Mouse (Mus musculus) 3134 (cell line): Measurements from ENCODE around the gene Shisa5.

Source experiments
- DNase-seq: peaks from one replicate; pipeline ENCODE4 v3.0.0-alpha.2; 2011; ENCODE audit warnings: low spot score; ENCODE audit not compliant: insufficient read length; ENCODE audit errors: extremely low read depth

Shisa5 gene

DNA sequence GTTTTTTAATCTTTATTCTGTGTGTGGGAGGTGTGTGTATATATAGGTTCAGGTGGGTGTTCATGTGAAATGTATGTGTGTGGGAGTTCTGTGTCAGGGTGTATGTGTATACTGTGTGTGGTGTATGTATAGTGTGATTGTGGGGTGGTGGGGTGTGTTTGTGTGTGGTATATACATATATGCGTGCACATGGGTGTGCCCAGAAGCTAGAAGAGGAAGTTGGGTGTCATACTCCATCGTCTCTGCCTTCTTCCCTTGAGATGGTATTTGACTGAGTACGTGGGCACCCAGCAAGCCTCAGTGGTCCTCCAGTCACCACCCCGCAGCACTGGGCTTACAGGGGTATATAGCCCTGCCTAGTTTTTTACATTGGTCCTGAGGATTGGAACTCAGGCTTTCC lies 16.9 kb upstream of the Shisa5 start:
- DNase-seq = no peak

DNA sequence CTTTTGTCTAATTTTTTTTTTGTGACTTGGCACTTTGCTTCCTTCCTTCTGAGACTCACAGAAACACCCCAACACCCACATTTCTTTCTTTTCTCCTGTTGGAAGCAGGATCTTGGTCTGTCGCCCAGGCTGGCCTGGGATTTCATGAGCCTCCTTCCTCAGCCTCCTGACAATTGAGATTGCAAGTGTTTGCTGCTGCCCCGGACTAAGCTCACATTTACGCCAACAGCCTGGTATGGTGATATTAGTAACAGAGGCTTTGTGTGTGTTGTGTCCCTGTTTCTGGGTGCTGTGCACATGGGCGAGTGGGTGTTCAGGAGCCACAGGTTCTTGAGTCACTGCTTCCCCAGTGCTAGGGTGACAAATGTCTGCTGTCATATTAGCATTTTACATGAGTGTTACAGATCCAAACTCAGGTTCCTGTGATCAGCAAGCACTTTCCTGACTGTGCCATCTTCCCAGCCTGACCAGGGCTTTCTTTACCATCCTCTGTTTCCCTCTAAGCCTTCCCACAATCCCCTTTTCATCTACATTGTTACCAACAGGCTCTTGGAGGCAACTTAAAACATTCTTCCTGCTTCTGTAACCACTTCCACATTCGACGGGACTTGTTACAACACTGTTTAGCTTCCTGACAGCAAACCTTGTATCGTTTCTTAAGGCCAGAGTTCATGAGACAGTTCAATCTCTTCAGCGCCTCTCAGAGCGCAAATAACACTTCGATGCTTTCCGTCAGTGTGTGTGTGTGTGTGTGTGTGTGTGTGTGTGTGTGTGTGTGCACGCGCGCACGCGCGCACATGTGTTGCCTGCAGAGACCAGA lies 15.3 kb upstream of the Shisa5 start:
- DNase-seq = no peak

DNA sequence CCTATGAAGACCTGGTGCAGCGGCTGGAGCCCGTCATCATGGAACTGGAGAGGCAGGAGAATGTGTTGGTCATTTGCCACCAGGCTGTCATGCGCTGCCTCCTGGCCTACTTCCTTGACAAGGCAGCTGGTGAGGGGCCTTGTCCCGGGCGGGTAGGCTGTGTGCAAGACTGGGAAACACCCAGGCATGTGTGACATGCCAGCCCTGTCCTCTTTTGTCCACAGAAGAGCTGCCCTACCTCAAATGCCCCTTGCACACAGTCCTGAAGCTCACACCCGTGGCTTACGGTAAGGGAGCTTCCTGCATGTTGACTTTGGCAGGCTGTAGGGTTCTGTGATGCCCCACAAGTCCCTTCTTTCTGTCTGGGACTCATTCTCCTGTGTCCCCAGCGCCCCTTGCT lies 10.8 kb upstream of the Shisa5 start:
- DNase-seq = no peak

DNA sequence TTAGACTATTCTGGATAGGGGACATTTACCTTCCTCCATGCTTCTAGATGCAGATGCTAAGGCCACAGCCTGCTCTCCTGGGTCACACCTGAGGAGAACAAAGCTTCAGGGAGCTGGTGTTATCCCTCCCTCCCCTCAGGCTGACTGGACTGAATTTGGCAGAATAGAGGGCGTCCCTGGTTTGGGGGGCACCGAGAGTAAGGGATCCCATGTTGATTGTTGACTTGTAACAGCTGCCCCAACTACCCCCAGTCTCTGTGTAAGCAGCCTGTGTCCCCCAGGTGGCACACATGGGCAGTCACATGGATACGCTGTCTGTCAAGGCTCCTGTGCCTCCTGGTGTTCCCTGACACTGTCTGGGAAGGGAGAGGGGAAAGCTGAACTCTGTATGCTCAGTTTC lies 9.9 kb upstream of the Shisa5 start:
- no peak for DNase-seq

DNA sequence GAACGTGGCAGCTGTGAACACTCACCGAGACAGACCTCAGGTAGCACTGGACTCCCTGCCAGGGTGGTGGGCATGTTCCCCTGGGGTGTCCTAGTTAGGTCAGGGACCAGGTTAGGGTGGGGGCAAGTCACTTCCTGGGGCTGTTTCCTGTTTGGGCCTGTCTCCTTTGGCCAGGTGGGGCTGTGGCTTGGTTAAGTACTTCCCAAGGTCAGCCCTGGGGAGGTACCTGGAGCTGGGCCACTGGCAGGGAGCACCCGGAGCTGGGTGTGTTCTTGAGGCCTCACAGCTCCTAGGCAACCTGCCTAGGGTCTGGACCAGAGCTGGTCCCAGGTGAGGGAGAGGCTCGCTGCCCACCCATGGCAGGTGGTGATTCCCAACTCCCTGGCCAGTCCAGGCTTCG lies 9.4 kb upstream of the Shisa5 start:
- DNase-seq = no peak

DNA sequence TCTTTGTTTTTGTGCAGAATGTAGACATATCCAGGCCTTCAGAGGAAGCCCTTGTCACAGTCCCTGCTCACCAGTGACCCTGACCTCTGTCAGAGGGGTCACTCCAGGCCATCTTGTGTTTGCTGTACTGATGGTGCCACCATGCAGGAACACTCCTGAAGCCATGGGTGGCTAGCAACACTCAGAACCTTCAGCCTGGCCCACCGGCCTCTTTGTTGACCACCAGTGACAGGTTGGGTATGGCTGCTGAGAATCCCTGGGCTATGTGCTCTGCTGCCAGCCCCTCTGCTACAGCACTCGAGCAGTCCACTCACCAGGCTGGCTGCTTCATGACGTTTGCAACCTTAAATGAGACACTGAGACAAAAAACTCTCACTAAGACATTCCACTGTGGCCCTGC lies 8.1 kb upstream of the Shisa5 start:
- no peak for DNase-seq

DNA sequence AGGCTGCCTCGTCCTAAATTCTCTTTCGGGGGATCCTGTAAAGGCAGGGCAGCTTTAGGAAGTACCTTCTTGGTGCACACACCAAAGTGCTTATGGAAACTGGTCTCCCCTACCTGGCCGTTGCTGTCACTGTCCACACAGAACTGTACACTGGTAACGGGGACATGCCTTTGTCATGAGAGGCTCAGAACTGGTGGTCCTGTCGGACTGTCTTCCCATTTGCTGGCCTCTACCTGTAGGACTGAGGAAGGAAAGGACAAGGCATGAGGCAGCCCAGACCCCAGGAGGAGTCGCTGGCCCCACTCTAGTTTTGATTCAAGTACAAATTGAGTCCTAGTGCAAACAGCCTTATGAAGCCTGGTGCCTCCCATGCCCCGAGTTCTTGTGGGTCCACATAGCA lies 7.4 kb upstream of the Shisa5 start:
- DNase-seq = no peak

DNA sequence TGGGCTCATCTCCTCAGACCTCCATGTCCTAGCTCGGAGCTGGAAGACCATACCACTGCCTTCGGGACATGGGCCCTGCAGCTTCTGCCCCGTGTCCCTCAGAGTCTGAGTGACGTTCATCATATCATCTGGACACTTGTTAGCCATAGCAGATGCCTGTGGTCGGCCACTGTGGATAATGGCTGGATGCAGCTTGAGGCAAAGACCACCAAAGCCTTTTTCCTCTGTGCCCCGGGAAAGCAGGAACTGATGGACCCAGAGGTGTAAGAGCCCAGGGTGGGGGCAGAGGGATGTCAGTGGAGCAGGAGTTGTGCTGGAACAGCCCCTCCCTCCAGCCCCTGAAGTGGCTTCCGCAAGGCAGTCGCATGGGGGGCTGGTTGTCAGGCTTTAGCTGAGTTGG lies 6.7 kb upstream of the Shisa5 start:
- no peak for DNase-seq

DNA sequence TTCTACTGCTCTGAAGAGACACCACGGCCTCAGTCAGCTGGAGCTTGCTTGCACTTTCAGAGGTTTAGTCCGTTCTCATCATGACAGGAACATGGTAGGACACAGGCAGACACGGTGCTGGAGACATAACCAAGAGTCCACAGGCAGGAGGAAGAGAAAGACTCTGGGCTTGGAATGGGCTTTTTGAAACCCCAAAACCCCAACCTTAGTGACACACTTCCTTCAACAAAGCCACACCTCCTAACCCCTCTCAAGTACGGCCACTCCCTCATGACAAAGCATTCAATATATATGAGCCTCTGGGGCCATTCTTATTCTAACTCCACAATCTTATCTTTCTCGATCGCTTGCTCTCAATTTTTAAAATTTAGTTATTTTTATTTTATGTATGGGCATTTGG lies 5.9 kb upstream of the Shisa5 start:
- no peak for DNase-seq

DNA sequence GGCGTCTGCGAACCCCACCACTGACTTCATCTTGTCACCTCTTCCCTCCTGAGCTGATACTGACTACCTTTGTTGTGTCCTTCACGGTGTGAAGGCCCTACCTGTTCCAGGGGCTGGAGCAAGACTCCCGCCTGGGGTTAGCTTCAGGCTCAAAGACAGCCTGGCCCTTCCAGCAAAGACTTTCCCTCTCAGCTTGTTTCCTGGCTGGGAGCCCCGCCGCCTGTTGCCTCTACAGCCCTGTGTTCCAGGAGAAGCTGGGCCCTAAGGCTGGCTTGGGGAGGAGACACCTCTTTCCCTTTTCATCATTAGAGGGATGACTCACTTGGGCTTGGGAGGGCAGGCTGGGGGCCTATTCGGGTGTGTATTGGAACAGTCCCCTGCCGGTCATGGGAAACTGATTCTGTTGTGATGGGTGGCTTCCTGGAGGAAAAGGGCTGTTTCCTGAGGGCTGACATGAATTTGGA lies 568 bp downstream of the Shisa5 start:
- no peak for DNase-seq

DNA sequence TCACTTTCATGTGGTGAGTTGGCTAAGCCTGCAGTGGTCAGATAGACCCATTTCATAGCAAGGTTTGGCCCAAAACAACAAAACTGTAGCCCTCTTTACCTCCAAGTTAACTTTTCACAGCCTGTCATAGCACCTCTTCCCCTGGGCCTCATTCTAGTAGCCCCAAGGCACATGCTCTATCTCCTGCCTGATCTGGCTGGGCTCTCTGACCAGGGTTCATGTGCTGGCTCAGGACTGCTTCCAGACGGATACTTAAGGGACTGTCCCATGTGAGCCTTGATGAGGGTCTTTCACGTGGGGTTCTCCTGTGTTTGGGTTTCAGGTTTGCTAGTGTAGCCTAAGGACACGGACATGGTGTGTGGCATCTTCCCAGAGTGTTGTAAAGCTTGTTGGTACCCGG lies 1.3 kb downstream of the Shisa5 start:
- DNase-seq = no peak

DNA sequence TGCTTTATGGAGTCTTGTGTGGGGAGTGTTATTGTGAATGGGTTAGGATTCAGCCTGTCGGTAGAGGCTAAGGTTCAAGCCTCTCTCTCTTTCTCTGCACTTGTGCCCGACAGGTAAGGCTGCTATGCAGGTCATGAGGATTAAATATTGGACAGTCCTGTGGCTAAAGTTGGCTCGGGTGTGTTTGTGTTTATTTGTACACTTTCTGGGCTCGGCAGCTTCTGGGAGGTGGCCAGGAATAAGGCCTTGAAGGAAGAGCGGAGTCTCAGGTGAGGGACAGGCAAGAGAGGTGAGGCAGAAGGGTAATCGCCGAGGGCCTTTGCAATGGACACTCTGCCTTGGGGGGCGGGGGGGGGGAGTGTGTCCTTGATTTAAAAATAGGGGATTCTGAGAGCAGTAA lies 1.9 kb downstream of the Shisa5 start:
- no peak for DNase-seq

DNA sequence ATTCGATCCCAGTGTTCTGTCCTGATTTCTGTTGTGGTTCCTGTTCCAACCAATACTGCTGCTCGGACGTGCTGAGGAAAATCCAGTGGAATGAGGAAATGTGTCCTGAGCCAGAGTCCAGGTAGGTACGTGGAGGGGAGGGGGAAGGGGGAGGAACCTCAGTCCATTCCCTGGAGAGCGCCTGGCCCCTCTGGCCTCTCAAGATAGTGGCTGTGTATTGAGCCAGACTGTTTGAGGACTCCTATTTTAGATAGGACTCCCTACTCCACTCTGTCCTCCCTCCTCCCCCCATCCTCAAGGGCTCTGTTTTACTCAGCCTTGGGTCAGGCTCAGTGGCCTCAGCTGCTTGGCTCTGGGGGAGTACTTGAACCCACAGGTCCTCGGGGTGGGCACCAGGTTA lies 2.5 kb downstream of the Shisa5 start:
- no peak for DNase-seq

DNA sequence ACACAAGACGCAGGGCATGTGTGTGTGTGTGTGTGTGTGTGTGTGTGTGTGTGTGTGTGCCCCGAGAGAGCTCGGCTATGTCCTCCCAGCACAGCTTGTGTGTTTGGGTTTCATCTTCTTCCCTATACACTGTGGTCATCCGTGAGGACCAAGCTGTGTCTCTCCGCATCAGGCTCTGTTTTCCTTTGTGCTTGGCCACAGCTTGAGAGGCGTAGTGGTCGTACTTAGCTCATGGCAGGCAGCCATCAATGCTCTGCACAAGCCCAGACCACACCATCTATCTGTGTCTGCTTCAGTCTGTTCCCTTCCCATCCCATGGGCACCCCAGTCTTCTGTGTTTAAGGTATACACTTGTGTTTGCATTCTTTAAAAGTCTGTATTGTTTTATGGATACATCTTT lies 3.0 kb downstream of the Shisa5 start:
- no peak for DNase-seq

DNA sequence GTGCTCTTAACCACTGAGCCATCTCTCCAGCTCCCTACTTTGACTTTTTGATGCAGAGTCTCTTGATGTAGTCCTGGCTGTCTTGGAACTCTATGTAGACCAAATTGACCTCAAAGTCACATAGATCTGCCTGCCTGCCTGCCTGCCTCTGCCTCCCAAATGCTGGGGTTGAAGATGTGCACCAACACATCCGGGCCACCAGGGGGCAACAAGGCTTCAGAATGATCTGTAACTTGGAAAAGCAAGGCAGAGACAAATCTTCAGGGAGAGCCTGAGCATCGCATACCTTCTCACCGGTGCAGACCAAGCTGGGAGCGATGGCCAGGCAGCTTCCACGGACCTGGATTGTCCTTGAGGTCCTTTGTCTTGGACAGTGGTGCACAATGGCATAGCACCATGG lies 7.9 kb downstream of the Shisa5 start:
- DNase-seq = peak; percentile 49

DNA sequence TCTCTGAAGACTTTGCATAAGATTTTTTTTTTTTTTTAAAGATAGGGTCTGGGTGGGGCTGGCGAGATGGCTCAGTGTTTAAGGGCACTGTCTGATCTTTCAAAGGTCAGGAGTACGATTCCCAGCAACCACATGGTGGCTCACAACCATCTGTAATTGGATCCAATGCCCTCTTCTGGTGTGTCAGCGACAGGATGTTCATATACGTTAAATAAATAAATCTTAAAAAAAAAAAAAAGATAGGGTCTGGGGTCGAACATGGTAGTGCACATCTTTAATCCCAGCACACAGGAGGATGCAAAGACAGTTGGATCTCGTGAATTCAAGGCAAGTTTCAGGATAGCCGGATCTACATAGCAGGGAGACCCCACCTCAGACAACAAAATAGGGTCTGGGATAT lies 11.0 kb downstream of the Shisa5 start:
- DNase-seq = no peak

DNA sequence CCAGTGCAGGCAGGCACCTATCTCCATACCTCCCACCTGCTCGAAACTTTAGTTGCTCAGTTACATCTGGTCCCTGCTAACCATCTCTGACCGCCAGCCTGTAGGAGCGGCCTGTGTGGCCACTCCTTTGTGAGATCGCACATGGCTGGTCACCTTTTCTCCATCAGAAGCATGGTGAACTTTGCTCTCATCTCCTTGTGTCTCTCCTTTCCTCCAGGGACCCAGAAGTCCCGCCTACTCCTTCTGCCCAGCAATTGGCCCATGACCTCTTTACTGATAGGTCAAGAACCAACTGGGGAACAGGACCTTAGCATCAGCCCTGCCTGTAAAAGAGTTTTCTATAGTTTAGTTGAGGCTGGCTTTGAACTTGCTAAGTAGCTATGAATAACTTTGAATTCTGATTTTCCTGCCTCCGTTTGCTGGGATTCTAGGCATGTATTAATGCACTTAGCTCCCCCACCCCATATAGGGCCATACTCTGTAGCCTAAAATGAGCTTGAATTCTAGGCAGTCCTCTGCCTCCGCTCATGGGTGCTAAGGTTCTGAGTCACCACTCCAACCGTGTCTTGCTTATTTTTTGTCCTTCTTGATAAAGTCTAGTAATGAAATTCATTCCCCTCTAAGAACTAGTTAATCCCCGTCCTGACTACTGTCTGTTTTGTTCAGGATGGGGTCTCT lies 11.8 kb downstream of the Shisa5 start:
- no peak for DNase-seq

DNA sequence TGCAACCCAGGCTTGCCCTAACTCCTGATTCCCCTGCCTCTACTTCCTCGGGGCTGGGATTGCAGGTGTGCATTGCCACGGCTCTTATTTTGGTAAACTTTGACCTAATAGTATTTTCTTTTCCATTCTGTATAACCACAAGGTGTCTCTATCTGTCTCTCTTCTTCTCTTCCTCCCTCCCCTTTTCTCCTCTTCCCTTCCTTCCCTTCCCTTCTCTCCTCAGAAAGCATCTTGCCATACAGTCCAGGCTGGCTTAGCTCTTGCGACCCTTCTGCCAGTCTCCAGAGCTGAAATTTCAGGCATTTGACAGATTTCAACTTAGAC lies 12.3 kb downstream of the Shisa5 start:
- no peak for DNase-seq

DNA sequence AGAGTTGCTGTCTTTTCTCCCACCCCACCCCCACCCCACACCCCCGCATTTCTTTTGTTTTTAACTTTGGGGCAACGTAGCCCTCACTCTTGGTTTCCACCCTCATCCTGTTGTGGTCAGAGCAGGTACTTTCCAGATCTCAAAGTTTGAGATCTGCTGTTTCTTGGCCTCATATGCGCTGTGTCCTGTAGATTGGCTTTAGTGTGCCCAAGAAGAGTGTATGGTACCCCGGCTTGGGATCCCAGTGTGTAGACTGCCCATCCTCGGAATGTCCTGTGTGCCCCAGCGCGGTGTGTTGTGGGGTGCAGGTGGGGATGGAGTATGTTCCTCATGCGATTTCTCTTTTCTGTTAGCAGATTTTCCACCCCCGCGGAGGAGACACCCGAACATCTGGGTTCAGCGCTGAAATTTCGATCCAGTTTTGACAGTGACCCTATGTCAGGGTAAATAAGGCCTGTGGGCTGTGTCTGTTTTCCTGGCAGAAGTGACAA lies 12.7 kb downstream of the Shisa5 start:
- no peak for DNase-seq

DNA sequence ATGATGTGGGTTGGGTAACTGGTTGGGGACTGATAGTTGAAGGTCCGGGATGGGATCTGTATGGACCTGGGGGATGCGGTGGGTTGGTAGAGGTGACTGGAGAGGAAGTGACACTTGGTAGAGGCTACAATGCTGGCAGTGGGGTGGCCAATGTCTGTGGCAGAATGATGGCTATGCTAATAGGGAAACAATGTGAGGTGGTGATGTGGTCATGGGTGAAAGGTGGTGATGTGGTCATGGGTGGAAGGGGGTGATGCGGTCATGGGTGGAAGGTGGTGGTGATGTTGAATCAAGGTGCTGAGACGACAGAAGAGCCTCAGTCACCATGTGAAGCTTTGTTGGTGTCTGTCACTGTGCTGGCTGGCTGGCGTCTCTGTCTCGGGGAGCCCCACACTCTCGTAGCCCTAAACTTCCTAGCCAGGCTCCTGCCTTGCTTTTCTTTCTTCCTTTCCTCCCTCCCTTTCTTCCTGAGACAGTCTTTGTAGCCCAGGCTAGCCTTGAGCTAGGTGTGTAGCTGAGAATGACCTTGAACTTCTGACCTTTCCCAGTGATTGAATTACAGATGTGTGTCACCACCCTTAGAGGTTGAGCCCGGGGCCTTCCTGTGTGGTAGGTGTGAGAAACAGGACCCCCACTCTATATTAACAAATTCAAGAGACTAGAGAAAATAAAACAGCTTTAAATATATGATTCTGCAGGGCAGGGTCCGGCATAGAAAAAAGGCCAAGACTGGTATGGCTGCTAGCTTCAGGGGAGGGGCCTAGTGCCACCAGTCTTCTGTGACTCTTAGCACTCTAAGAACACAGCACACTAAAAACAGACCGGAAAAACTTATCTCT lies 13.5 kb downstream of the Shisa5 start:
- no peak for DNase-seq

DNA sequence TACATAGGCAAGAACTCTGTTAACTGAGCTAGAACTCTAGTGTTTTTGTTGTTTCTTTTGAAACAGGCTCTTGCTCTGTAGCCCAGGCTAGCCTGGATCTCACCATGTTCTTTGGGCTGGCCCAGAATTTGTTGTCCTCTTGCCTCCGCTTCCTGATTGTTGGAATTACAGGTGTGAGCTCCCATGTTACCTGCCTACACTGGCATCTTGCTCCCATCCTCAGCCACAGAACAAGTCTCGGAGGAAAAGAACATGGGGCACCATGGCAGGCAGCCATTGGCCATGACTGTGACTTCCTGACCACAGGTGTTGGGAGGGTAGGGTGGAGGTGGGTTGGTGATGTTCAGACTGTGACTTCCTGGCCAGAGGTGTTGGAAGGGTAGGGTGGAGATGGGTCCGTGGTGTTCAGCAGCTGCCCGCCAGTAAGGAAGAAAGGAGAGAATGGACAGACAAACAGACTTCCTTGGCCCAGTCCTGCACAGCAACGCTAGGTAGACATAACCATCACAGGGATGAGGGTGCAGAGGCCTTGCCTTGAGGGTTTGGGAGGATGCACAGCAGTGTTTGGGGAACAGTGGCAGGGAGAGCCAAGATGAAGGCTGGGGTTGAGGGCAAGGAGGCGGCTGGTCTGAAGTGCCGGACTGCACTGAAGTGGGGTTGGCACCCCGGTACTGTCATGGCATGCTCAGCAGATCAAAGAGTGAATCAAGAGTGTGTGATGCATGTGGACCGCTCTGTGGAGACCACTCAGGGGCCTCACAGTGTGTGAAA lies 14.3 kb downstream of the Shisa5 start:
- DNase-seq = no peak
